Mouse (Mus musculus): ENCODE data around the gene Atg4d.

The Atg4d gene

GRCm38 (mm10) chr9:21299014-21299413 lies 33.9 kb downstream of the Atg4d start:
- Histone ChIP-seq H3K27me3 (ENCODE audit: insufficient read depth, low read length) (no peaks in the 10 kb centered on the region), H3K4me3 (replicated peaks; ENCODE audit: low read length) (no peak overlapping the region), H3K4me1 (replicated peaks; ENCODE audit: low read depth, low read length) (peaks cover 19% of the 10 kb centered on the region), H3K36me3 (ENCODE audit: insufficient read depth, low read length) (0 out of 2 replicates have a peak, but pooled peaks cover 3% of the 10 kb centered on the region), H3K9me3 (ENCODE audit: low read length) (no peaks in the 10 kb centered on the region)
- TF ChIP-seq NANOG (IDR thresholded peaks at IDR 0.05; ENCODE audit: borderline replicate concordance, low read length) (no peak), CTCF (conservative IDR thresholded peaks at IDR 0.05; ENCODE audit: low read length) (no peak), POU5F1 (IDR thresholded peaks at IDR 0.05; ENCODE audit: borderline replicate concordance, low read length) (no peak)

- H3K9me3 ChIP-seq (ENCODE audit: low read length), result peaks cover 7% of the 10 kb centered on the region; the same call in 1 of the 2 replicates
- no peaks in the 10 kb centered on the region for H3K36me3 ChIP-seq (ENCODE audit: insufficient read depth, low read length)
- no peak overlapping the region for H3K4me3 ChIP-seq (replicated peaks; ENCODE audit: low read length)
- H3K4me1 ChIP-seq (replicated peaks; ENCODE audit: low read depth, low read length), result peaks cover 20% of the 10 kb centered on the region
- TF ChIP-seq POU5F1 (IDR thresholded peaks at IDR 0.05; ENCODE audit: borderline replicate concordance, low read length) (no peak), NANOG (IDR thresholded peaks at IDR 0.05; ENCODE audit: borderline replicate concordance, low read length) (no peak), CTCF (conservative IDR thresholded peaks at IDR 0.05; ENCODE audit: low read length) (no peak)
- H3K27me3 ChIP-seq (ENCODE audit: insufficient read depth, low read length), result no peaks in the 10 kb centered on the region
These were observed 40.0 kb downstream of the Atg4d start for GRCm38 (mm10) chr9:21305065-21305464.

GRCm38 (mm10) chr9:21309150-21309741 lies 44.2 kb downstream of the Atg4d start:
- H3K36me3 ChIP-seq (ENCODE audit: insufficient read depth, low read length), result no peaks in the 10 kb centered on the region
- H3K4me3 ChIP-seq (replicated peaks; ENCODE audit: low read length), result peak overlapping the region; percentile 76
- H3K27me3 ChIP-seq (ENCODE audit: insufficient read depth, low read length), result peaks cover 18% of the 10 kb centered on the region
- TF ChIP-seq POU5F1 (IDR thresholded peaks at IDR 0.05; ENCODE audit: borderline replicate concordance, low read length) (no peak), NANOG (IDR thresholded peaks at IDR 0.05; ENCODE audit: borderline replicate concordance, low read length) (no peak), CTCF (conservative IDR thresholded peaks at IDR 0.05; ENCODE audit: low read length) (no peak)
- peaks cover 7% of the 10 kb centered on the region; the same call in 1 of the 2 replicates for H3K9me3 ChIP-seq (ENCODE audit: low read length)
- peaks cover 47% of the 10 kb centered on the region for H3K4me1 ChIP-seq (replicated peaks; ENCODE audit: low read depth, low read length)

GRCm38 (mm10) chr9:21311695-21312094 lies 46.6 kb downstream of the Atg4d start:
- Histone ChIP-seq H3K4me1 (replicated peaks; ENCODE audit: low read depth, low read length) (peaks cover 66% of the 10 kb centered on the region), H3K27me3 (ENCODE audit: insufficient read depth, low read length) (peaks cover 18% of the 10 kb centered on the region), H3K36me3 (ENCODE audit: insufficient read depth, low read length) (no peaks in the 10 kb centered on the region), H3K9me3 (ENCODE audit: low read length) (no peaks in the 10 kb centered on the region), H3K4me3 (replicated peaks; ENCODE audit: low read length) (peak overlapping the region; percentile 81)
- TF ChIP-seq CTCF (conservative IDR thresholded peaks at IDR 0.05; ENCODE audit: low read length) (no peak), POU5F1 (IDR thresholded peaks at IDR 0.05; ENCODE audit: borderline replicate concordance, low read length) (no peak), NANOG (IDR thresholded peaks at IDR 0.05; ENCODE audit: borderline replicate concordance, low read length) (no peak)

- Histone ChIP-seq H3K36me3 (ENCODE audit: insufficient read depth, low read length) (no peaks in the 10 kb centered on the region), H3K4me1 (replicated peaks; ENCODE audit: low read depth, low read length) (peaks cover 70% of the 10 kb centered on the region)
- no peak for TF ChIP-seq NANOG (IDR thresholded peaks at IDR 0.05; ENCODE audit: borderline replicate concordance, low read length)
These were observed 47.0 kb downstream of the Atg4d start, which contains the start of gene Ap1m2 for GRCm38 (mm10) chr9:21312134-21312533. Gene Ap1m2 (minus strand): TSS chr9:21312337.

GRCm38 (mm10) chr9:21313394-21313793 lies 48.3 kb downstream of the Atg4d start:
- TF ChIP-seq POU5F1 (IDR thresholded peaks at IDR 0.05; ENCODE audit: borderline replicate concordance, low read length) (no peak), CTCF (conservative IDR thresholded peaks at IDR 0.05; ENCODE audit: low read length) (peak; percentile 93)
- peaks cover 18% of the 10 kb centered on the region for H3K27me3 ChIP-seq (ENCODE audit: insufficient read depth, low read length)

More at GRCm38 (mm10) chr9:21312134-21312533, 47.0 kb downstream of the Atg4d start, which contains the start of gene Ap1m2:
- H3K27me3 ChIP-seq (ENCODE audit: insufficient read depth, low read length), result peaks cover 18% of the 10 kb centered on the region
- peak within 1 kb of the TSS; percentile 81 for H3K4me3 ChIP-seq (replicated peaks; ENCODE audit: low read length)
- no peaks in the 10 kb centered on the region for H3K9me3 ChIP-seq (ENCODE audit: low read length)

GRCm38 (mm10) chr9:21314367-21315140 lies 49.5 kb downstream of the Atg4d start:
- Histone ChIP-seq H3K4me3 (replicated peaks; ENCODE audit: low read length) (no peak overlapping the region; the same call in 1 of the 2 replicates), H3K4me1 (replicated peaks; ENCODE audit: low read depth, low read length) (peaks cover 72% of the 10 kb centered on the region), H3K36me3 (ENCODE audit: insufficient read depth, low read length) (no peaks in the 10 kb centered on the region), H3K9me3 (ENCODE audit: low read length) (no peaks in the 10 kb centered on the region), H3K27me3 (ENCODE audit: insufficient read depth, low read length) (peaks cover 18% of the 10 kb centered on the region)
- TF ChIP-seq NANOG (IDR thresholded peaks at IDR 0.05; ENCODE audit: borderline replicate concordance, low read length) (no peak), POU5F1 (IDR thresholded peaks at IDR 0.05; ENCODE audit: borderline replicate concordance, low read length) (no peak), CTCF (conservative IDR thresholded peaks at IDR 0.05; ENCODE audit: low read length) (no peak)

More at GRCm38 (mm10) chr9:21313394-21313793, 48.3 kb downstream of the Atg4d start:
- Histone ChIP-seq H3K4me3 (replicated peaks; ENCODE audit: low read length) (no peak overlapping the region), H3K4me1 (replicated peaks; ENCODE audit: low read depth, low read length) (peaks cover 77% of the 10 kb centered on the region), H3K9me3 (ENCODE audit: low read length) (no peaks in the 10 kb centered on the region), H3K36me3 (ENCODE audit: insufficient read depth, low read length) (no peaks in the 10 kb centered on the region)

- Histone ChIP-seq H3K27me3 (ENCODE audit: insufficient read depth, low read length) (peaks cover 18% of the 10 kb centered on the region), H3K4me3 (replicated peaks; ENCODE audit: low read length) (peak overlapping the region; percentile 20), H3K4me1 (replicated peaks; ENCODE audit: low read depth, low read length) (peaks cover 70% of the 10 kb centered on the region), H3K9me3 (ENCODE audit: low read length) (no peaks in the 10 kb centered on the region), H3K36me3 (ENCODE audit: insufficient read depth, low read length) (no peaks in the 10 kb centered on the region)
- TF ChIP-seq POU5F1 (IDR thresholded peaks at IDR 0.05; ENCODE audit: borderline replicate concordance, low read length) (no peak), NANOG (IDR thresholded peaks at IDR 0.05; ENCODE audit: borderline replicate concordance, low read length) (no peak), CTCF (conservative IDR thresholded peaks at IDR 0.05; ENCODE audit: low read length) (no peak)
These were observed 50.3 kb downstream of the Atg4d start for GRCm38 (mm10) chr9:21315421-21315820.

Measured in E14TG2a.4 (cell line).